Mouse (Mus musculus): Measurements from ENCODE around the gene Bach2. TPM values are rescaled to one million over a fixed set of nuclear protein-coding genes. Genes with fewer than 3 reads are reported as not detected.

Gene Bach2
- polyA plus RNA-seq, 2 experiments from 2014 or later = 21.5 to 23.6 TPM

GRCm38 (mm10) chr4:32330584-32331314 is 92.1 kb downstream of the Bach2 start:
- peak; percentile 15 for ATAC-seq

GRCm38 (mm10) chr4:32332028-32332427 is 93.4 kb downstream of the Bach2 start:
- ATAC-seq = no peak

- ATAC-seq = no peak
Measured at GRCm38 (mm10) chr4:32334131-32334530, 95.5 kb downstream of the Bach2 start.

- peak; percentile 22 for ATAC-seq
Measured at GRCm38 (mm10) chr4:32334765-32335164, 96.2 kb downstream of the Bach2 start.

GRCm38 (mm10) chr4:32335659-32336058 is 97.1 kb downstream of the Bach2 start:
- ATAC-seq = peak; percentile 86

- ATAC-seq = peak; percentile 27
Measured at GRCm38 (mm10) chr4:32336642-32337041, 98.0 kb downstream of the Bach2 start.

- no peak for ATAC-seq
Measured at GRCm38 (mm10) chr4:32337638-32338037, 99.0 kb downstream of the Bach2 start.

- no peak for ATAC-seq
Measured at GRCm38 (mm10) chr4:32338451-32338850, 99.8 kb downstream of the Bach2 start.

- no peak for ATAC-seq
Measured at GRCm38 (mm10) chr4:32340844-32341243, 102.2 kb downstream of the Bach2 start.

GRCm38 (mm10) chr4:32342269-32342668 is 103.7 kb downstream of the Bach2 start:
- ATAC-seq = peak; percentile 17

GRCm38 (mm10) chr4:32343256-32344165 is 104.9 kb downstream of the Bach2 start:
- ATAC-seq = peak; percentile 82

- ATAC-seq = peak; percentile 22
Measured at GRCm38 (mm10) chr4:32344276-32344675, 105.7 kb downstream of the Bach2 start.

- ATAC-seq = no peak
Measured at GRCm38 (mm10) chr4:32347202-32347601, 108.6 kb downstream of the Bach2 start.

GRCm38 (mm10) chr4:32347711-32348110 is 109.1 kb downstream of the Bach2 start:
- no peak for ATAC-seq

- ATAC-seq = no peak
Measured at GRCm38 (mm10) chr4:32349361-32349760, 110.8 kb downstream of the Bach2 start.

GRCm38 (mm10) chr4:32351236-32351635 is 112.6 kb downstream of the Bach2 start:
- ATAC-seq = peak; percentile 76

- peak; percentile 80 for ATAC-seq
Measured at GRCm38 (mm10) chr4:32351661-32352246, 113.2 kb downstream of the Bach2 start.

- ATAC-seq = no peak
Measured at GRCm38 (mm10) chr4:32352442-32352841, 113.8 kb downstream of the Bach2 start.

GRCm38 (mm10) chr4:32352842-32353241 is 114.2 kb downstream of the Bach2 start:
- ATAC-seq = no peak

- ATAC-seq = no peak
Measured at GRCm38 (mm10) chr4:32355935-32356617, 117.5 kb downstream of the Bach2 start.

- no peak for ATAC-seq
Measured at GRCm38 (mm10) chr4:32357996-32358600, 119.5 kb downstream of the Bach2 start.

Measured in CD4-positive, CD25-positive, alpha-beta regulatory T cell, adult 4 months (primary cell).